Mouse (Mus musculus): Measurements from ENCODE around the gene Pitpnm1.

DNA sequence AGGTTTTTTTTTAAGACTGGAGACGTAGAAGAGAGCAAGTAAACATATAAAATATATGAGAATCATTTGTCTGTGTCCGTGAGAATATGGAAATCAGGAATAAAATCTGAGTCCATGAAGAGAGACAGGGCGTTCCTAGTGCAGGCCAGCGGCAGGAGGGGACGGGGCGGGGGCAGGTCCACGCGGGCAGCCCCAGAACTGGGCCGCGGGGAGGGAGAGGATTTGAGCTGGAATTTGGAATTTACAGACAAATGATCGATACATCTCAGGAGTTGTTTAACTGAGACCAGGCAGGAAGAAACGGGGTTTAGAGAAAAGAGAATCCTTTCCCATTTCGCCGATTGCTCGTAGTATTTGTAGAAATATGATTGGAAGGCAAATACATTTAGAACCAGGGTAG is 29.5 kb upstream of the Pitpnm1 start:
- no peak for TF ChIP-seq POLR2A (IDR thresholded peaks at IDR 0.05; ENCODE audit: low read depth, low read length)
- no peak for TF ChIP-seq CTCF (IDR thresholded peaks at IDR 0.05; ENCODE audit: extremely low read depth, insufficient read depth, insufficient read length, insufficient replicate concordance)
